Mouse (Mus musculus): Measurements from ENCODE around the gene Ints3.

- no peak for TF ChIP-seq CTCF (IDR thresholded peaks at IDR 0.05; ENCODE audit: borderline replicate concordance, extremely low read depth, insufficient read depth, insufficient read length)
- no peak for TF ChIP-seq POLR2A (IDR thresholded peaks at IDR 0.05; ENCODE audit: borderline replicate concordance, extremely low read depth, insufficient read depth, insufficient read length, poor library complexity, severe bottlenecking)
Observed at GRCm38 (mm10) chr3:90440756-90441155, 7.3 kb upstream of the Ints3 start.
